Mouse (Mus musculus): ENCODE data around the gene Zc3h12c. TPM values are rescaled to one million over a fixed set of nuclear protein-coding genes. Genes with fewer than 3 reads are reported as not detected.

Zc3h12c gene
- polyA plus RNA-seq, 1 experiment from 2014 or later = 1.2 TPM

- Histone ChIP-seq H3K4me1 (replicated peaks; ENCODE audit: control insufficient read depth, insufficient read depth) (no peaks in the 10 kb centered on the region), H3K27me3 (ENCODE audit: control insufficient read depth, insufficient read depth, low read length) (no peaks in the 10 kb centered on the region), H3K4me2 (replicated peaks; ENCODE audit: low read depth) (no peak overlapping the region), H3K9ac (ENCODE audit: low read length) (no peak overlapping the region), H3K27ac (replicated peaks) (no peak overlapping the region), H3K4me3 (ENCODE audit: low read depth, low read length) (no peak overlapping the region), H3K36me3 (ENCODE audit: control insufficient read depth, insufficient read depth, low read length) (no peaks in the 10 kb centered on the region), H3K9me3 (ENCODE audit: control insufficient read depth, low read length) (no peaks in the 10 kb centered on the region)
- no peak for DNase-seq (ENCODE audit: low spot score)
- no peak for ATAC-seq (ENCODE audit: low FRiP score, low TSS enrichment)
- TF ChIP-seq CTCF (IDR thresholded peaks at IDR 0.05; ENCODE audit: low read depth) = no peak
- TF ChIP-seq EP300 (optimal IDR thresholded peaks at IDR 0.05) = no peak
- 90% methylated on average over 6 of the region's 6 CpGs for WGBS
Observed at GRCm38 (mm10) chr9:52149768-52150167, 18.6 kb downstream of the Zc3h12c start.

- 23% methylated on average over 4 of the region's 4 CpGs for WGBS
- Histone ChIP-seq H3K4me1 (replicated peaks; ENCODE audit: control insufficient read depth, insufficient read depth) (no peaks in the 10 kb centered on the region), H3K9ac (ENCODE audit: low read length) (no peak overlapping the region), H3K4me3 (ENCODE audit: low read depth, low read length) (no peak overlapping the region), H3K4me2 (replicated peaks; ENCODE audit: low read depth) (no peak overlapping the region), H3K36me3 (ENCODE audit: control insufficient read depth, insufficient read depth, low read length) (no peaks in the 10 kb centered on the region), H3K9me3 (ENCODE audit: control insufficient read depth, low read length) (no peaks in the 10 kb centered on the region), H3K27me3 (ENCODE audit: control insufficient read depth, insufficient read depth, low read length) (no peaks in the 10 kb centered on the region), H3K27ac (replicated peaks) (no peak overlapping the region)
- ATAC-seq (ENCODE audit: low FRiP score, low TSS enrichment) (peak; percentile 83), DNase-seq (ENCODE audit: low spot score) (peak; percentile 39)
- TF ChIP-seq CTCF (IDR thresholded peaks at IDR 0.05; ENCODE audit: low read depth) (no peak), EP300 (optimal IDR thresholded peaks at IDR 0.05) (no peak)
Observed at GRCm38 (mm10) chr9:52149286-52149685, 19.1 kb downstream of the Zc3h12c start.

GRCm38 (mm10) chr9:52148831-52149230, 19.5 kb downstream of the Zc3h12c start:
- no peak for DNase-seq (ENCODE audit: low spot score)
- no peaks in the 10 kb centered on the region for H3K9me3 ChIP-seq (ENCODE audit: control insufficient read depth, low read length)
- H3K9ac ChIP-seq (ENCODE audit: low read length) = no peak overlapping the region
- H3K4me1 ChIP-seq (replicated peaks; ENCODE audit: control insufficient read depth, insufficient read depth) = no peaks in the 10 kb centered on the region
- no peak overlapping the region for H3K4me2 ChIP-seq (replicated peaks; ENCODE audit: low read depth)
- no peak overlapping the region for H3K27ac ChIP-seq (replicated peaks)
- no peaks in the 10 kb centered on the region for H3K36me3 ChIP-seq (ENCODE audit: control insufficient read depth, insufficient read depth, low read length)
- no peak overlapping the region for H3K4me3 ChIP-seq (ENCODE audit: low read depth, low read length)
- WGBS = 70% methylated on average over 4 of the region's 4 CpGs
- H3K27me3 ChIP-seq (ENCODE audit: control insufficient read depth, insufficient read depth, low read length) = no peaks in the 10 kb centered on the region
- TF ChIP-seq CTCF (IDR thresholded peaks at IDR 0.05; ENCODE audit: low read depth) = no peak
- no peak for TF ChIP-seq EP300 (optimal IDR thresholded peaks at IDR 0.05)
- ATAC-seq (ENCODE audit: low FRiP score, low TSS enrichment) = no peak

DNA sequence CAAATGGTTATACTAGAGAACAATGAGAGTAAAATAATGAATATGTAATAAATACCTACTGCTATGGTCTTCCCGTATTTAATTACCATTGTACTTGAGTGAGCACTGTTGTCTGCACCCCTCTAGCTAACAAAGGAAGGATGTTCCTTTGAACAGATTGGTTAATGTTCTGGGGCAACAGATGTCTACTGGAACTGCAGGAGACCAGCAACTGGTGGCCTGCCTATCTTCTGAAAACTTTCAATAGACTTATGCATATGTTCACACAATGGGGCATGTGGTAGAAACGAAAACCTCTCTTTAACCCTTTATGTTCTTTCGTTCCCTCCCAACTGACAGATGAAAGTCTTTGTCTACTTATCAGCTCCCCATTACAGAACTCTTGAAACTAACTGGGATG, 20.1 kb downstream of the Zc3h12c start:
- no peak for TF ChIP-seq EP300 (optimal IDR thresholded peaks at IDR 0.05)
- no peak for TF ChIP-seq CTCF (IDR thresholded peaks at IDR 0.05; ENCODE audit: low read depth)
- H3K4me1 ChIP-seq (replicated peaks; ENCODE audit: control insufficient read depth, insufficient read depth) = no peaks in the 10 kb centered on the region
- no peaks in the 10 kb centered on the region for H3K9me3 ChIP-seq (ENCODE audit: control insufficient read depth, low read length)
- H3K27me3 ChIP-seq (ENCODE audit: control insufficient read depth, insufficient read depth, low read length) = no peaks in the 10 kb centered on the region
- no peak overlapping the region for H3K4me3 ChIP-seq (ENCODE audit: low read depth, low read length)
- ATAC-seq (ENCODE audit: low FRiP score, low TSS enrichment) (no peak), DNase-seq (ENCODE audit: low spot score) (no peak)
- no peaks in the 10 kb centered on the region for H3K36me3 ChIP-seq (ENCODE audit: control insufficient read depth, insufficient read depth, low read length)
- H3K9ac ChIP-seq (ENCODE audit: low read length) = no peak overlapping the region
- 67% methylated on average over 3 of the region's 3 CpGs for WGBS
- H3K27ac ChIP-seq (replicated peaks) = no peak overlapping the region
- no peak overlapping the region for H3K4me2 ChIP-seq (replicated peaks; ENCODE audit: low read depth)

DNA sequence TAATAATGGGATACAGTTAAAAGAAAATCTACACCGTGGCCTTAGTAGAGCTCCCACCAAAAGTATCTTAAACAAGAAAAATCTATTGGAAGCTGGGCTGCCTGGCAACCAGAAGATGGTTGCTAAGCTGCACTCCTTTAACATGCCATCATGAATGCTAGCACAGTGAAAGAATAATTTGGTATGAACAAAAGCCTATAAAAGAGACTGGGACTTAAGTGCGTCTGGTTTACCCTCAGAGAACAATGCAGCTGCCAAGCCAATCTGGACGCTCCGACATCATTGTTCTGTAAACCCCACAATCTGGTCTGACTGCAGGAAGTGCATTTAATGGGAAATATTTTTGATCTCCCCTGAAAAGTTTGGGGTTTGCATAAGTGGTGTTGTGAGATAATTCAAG, 22.1 kb downstream of the Zc3h12c start:
- H3K27me3 ChIP-seq (ENCODE audit: control insufficient read depth, insufficient read depth, low read length) = no peaks in the 10 kb centered on the region
- ATAC-seq (ENCODE audit: low FRiP score, low TSS enrichment) (no peak), DNase-seq (ENCODE audit: low spot score) (no peak)
- H3K4me1 ChIP-seq (replicated peaks; ENCODE audit: control insufficient read depth, insufficient read depth) = no peaks in the 10 kb centered on the region
- no peak overlapping the region for H3K27ac ChIP-seq (replicated peaks)
- H3K36me3 ChIP-seq (ENCODE audit: control insufficient read depth, insufficient read depth, low read length) = no peaks in the 10 kb centered on the region
- no peak overlapping the region for H3K4me2 ChIP-seq (replicated peaks; ENCODE audit: low read depth)
- 56% methylated on average over 4 of the region's 4 CpGs for WGBS
- TF ChIP-seq EP300 (optimal IDR thresholded peaks at IDR 0.05) = no peak
- no peak for TF ChIP-seq CTCF (IDR thresholded peaks at IDR 0.05; ENCODE audit: low read depth)
- no peak overlapping the region for H3K9ac ChIP-seq (ENCODE audit: low read length)
- H3K9me3 ChIP-seq (ENCODE audit: control insufficient read depth, low read length) = no peaks in the 10 kb centered on the region
- no peak overlapping the region for H3K4me3 ChIP-seq (ENCODE audit: low read depth, low read length)

- no peak overlapping the region for H3K27ac ChIP-seq (replicated peaks)
- H3K4me2 ChIP-seq (replicated peaks; ENCODE audit: low read depth) = no peak overlapping the region
- no peaks in the 10 kb centered on the region for H3K4me1 ChIP-seq (replicated peaks; ENCODE audit: control insufficient read depth, insufficient read depth)
- H3K27me3 ChIP-seq (ENCODE audit: control insufficient read depth, insufficient read depth, low read length) = no peaks in the 10 kb centered on the region
- DNase-seq (ENCODE audit: low spot score) = no peak
- no peaks in the 10 kb centered on the region for H3K9me3 ChIP-seq (ENCODE audit: control insufficient read depth, low read length)
- TF ChIP-seq CTCF (IDR thresholded peaks at IDR 0.05; ENCODE audit: low read depth) = no peak
- TF ChIP-seq EP300 (optimal IDR thresholded peaks at IDR 0.05) = no peak
- no peak overlapping the region for H3K9ac ChIP-seq (ENCODE audit: low read length)
- no peaks in the 10 kb centered on the region for H3K36me3 ChIP-seq (ENCODE audit: control insufficient read depth, insufficient read depth, low read length)
- no peak overlapping the region for H3K4me3 ChIP-seq (ENCODE audit: low read depth, low read length)
- ATAC-seq (ENCODE audit: low FRiP score, low TSS enrichment) = no peak
- WGBS = 79% methylated on average over 2 of the region's 2 CpGs
Observed at GRCm38 (mm10) chr9:52132771-52133170, 35.6 kb downstream of the Zc3h12c start.
